18 mouse cellular contexts compared by ENCODE assay signal in genomic region chr9:43389491-43390083, GRCm38 (mm10).
A peak's percentile ranks its signal among the peaks of the same experiment; 100 is the strongest.
DNase-seq lines count a peak whose midpoint lies in the region; ATAC-seq and TF ChIP-seq lines count a peak whose summit lies in the region.
"Had no signal": no experiment of that assay in that cellular context is flagged by ENCODE, and none has a peak within 500 bp of the region (broad histone marks: within the 10 kb centered on the region; RNA-seq: fewer than 3 reads in every experiment).

No protein-coding gene starts in this region.

- no peaks in the 10 kb centered on the region; the same call in 1 of the 2 replicates for H3K4me1 ChIP-seq in forebrain, embryonic 11.5 days (replicated peaks; ENCODE audit: control insufficient read depth, insufficient read depth, low read length)
- H3K4me1 ChIP-seq in forebrain, embryonic 10.5 days, result peaks cover 24% of the 10 kb centered on the region
- H3K4me1 ChIP-seq in ES-Bruce4 (ENCODE audit: control insufficient read depth, insufficient read depth, low read length), result peaks cover 3% of the 10 kb centered on the region
- H3K4me1 ChIP-seq in hindbrain, embryonic 12.5 days, result peaks cover 14% of the 10 kb centered on the region; the same call in 1 of the 2 replicates
- H3K4me1 ChIP-seq in midbrain, embryonic 14.5 days (ENCODE audit: control insufficient read depth, insufficient read depth, low read length), result 0 out of 2 replicates have a peak, but pooled peaks cover 4% of the 10 kb centered on the region
- H3K4me1 ChIP-seq in intestine, postnatal 0 days (replicated peaks; ENCODE audit: control insufficient read depth, insufficient read depth, low read length), result no peaks in the 10 kb centered on the region
- H3K4me1 ChIP-seq: stomach, embryonic 15.5 days had no signal

- no peak for TF ChIP-seq CTCF in ES-Bruce4 (IDR thresholded peaks at IDR 0.05; ENCODE audit: low read depth, low read length)
- TF ChIP-seq CTCF in intestine, postnatal 0 days (IDR thresholded peaks at IDR 0.05; ENCODE audit: low read depth), result no peak

- H3K9me3 ChIP-seq in forebrain, embryonic 11.5 days (ENCODE audit: control insufficient read depth, low read length), result peaks cover 4% of the 10 kb centered on the region; the same call in 1 of the 2 replicates
- H3K9me3 ChIP-seq in forebrain, embryonic 10.5 days, result peaks cover 11% of the 10 kb centered on the region
- no peaks in the 10 kb centered on the region for H3K9me3 ChIP-seq in ES-Bruce4 (replicated peaks; ENCODE audit: control insufficient read depth, insufficient read depth, low read length, poor library complexity, severe bottlenecking)
- H3K9me3 ChIP-seq in hindbrain, embryonic 12.5 days (replicated peaks), result no peaks in the 10 kb centered on the region
- H3K9me3 ChIP-seq in midbrain, embryonic 14.5 days (ENCODE audit: control insufficient read depth, low read length), result no peaks in the 10 kb centered on the region
- H3K9me3 ChIP-seq in intestine, postnatal 0 days (ENCODE audit: control insufficient read depth), result no peaks in the 10 kb centered on the region
- H3K9me3 ChIP-seq: stomach, embryonic 15.5 days had no signal

- 25% methylated on average over 9 of the region's 9 CpGs for WGBS in forebrain, embryonic 11.5 days
- 35% methylated on average over 9 of the region's 9 CpGs for WGBS in forebrain, embryonic 10.5 days
- WGBS in hindbrain, embryonic 12.5 days, result 30% methylated on average over 9 of the region's 9 CpGs
- WGBS in midbrain, embryonic 14.5 days, result 8% methylated on average over 9 of the region's 9 CpGs
- WGBS in intestine, postnatal 0 days, result 46% methylated on average over 9 of the region's 9 CpGs

- ATAC-seq in forebrain, embryonic 11.5 days (replicated peaks; ENCODE audit: low FRiP score), result peak; percentile 36; the same call in 1 of the 2 replicates
- ATAC-seq in hindbrain, embryonic 12.5 days (ENCODE audit: low FRiP score), result peak; percentile 82
- peak; percentile 69; the same call in 1 of the 2 replicates for ATAC-seq in midbrain, embryonic 14.5 days (ENCODE audit: low FRiP score, low TSS enrichment)
- no peak for ATAC-seq in intestine, postnatal 0 days

- TF ChIP-seq EP300 in ES-Bruce4 (IDR thresholded peaks at IDR 0.05; ENCODE audit: insufficient read depth, low read depth, low read length), result peak; percentile 40; the same call in 1 of the 2 replicates

- TF ChIP-seq POLR2A in ES-Bruce4 (IDR thresholded peaks at IDR 0.05; ENCODE audit: insufficient read depth, low read length), result no peak

- no peak overlapping the region for H3K4me3 ChIP-seq in forebrain, embryonic 11.5 days (ENCODE audit: low read depth, low read length)
- no peak overlapping the region for H3K4me3 ChIP-seq in forebrain, embryonic 10.5 days
- no peak overlapping the region for H3K4me3 ChIP-seq in ES-Bruce4 (ENCODE audit: low read depth, low read length)
- H3K4me3 ChIP-seq in hindbrain, embryonic 12.5 days, result no peak overlapping the region
- no peak overlapping the region for H3K4me3 ChIP-seq in midbrain, embryonic 14.5 days (replicated peaks; ENCODE audit: low read depth, low read length)
- no peak overlapping the region for H3K4me3 ChIP-seq in intestine, postnatal 0 days (ENCODE audit: low read depth, low read length)
- H3K4me3 ChIP-seq: stomach, embryonic 15.5 days had no signal

- H3K27ac ChIP-seq in forebrain, embryonic 11.5 days (ENCODE audit: low read depth, low read length), result no peak overlapping the region
- H3K27ac ChIP-seq in forebrain, embryonic 10.5 days, result no peak overlapping the region
- H3K27ac ChIP-seq in ES-Bruce4 (ENCODE audit: insufficient read depth, low read length), result no peak overlapping the region
- H3K27ac ChIP-seq in hindbrain, embryonic 12.5 days, result peak overlapping the region; percentile 71
- H3K27ac ChIP-seq in midbrain, embryonic 14.5 days (replicated peaks; ENCODE audit: low read depth, low read length), result peak overlapping the region; percentile 57; the same call in 1 of the 2 replicates
- no peak overlapping the region for H3K27ac ChIP-seq in intestine, postnatal 0 days (ENCODE audit: low read depth, low read length)
- H3K27ac ChIP-seq: macrophage; stomach, embryonic 15.5 days had no signal

- H3K4me2 ChIP-seq in forebrain, embryonic 11.5 days (ENCODE audit: low read depth, low read length, severe bottlenecking), result no peak overlapping the region
- no peak overlapping the region for H3K4me2 ChIP-seq in hindbrain, embryonic 12.5 days (replicated peaks)
- no peak overlapping the region for H3K4me2 ChIP-seq in midbrain, embryonic 14.5 days (ENCODE audit: low read length)
- no peak overlapping the region for H3K4me2 ChIP-seq in intestine, postnatal 0 days (replicated peaks; ENCODE audit: low read depth)
- H3K4me2 ChIP-seq: lung, embryonic 14.5 days; stomach, embryonic 15.5 days had no signal

- no peak overlapping the region for H3K9ac ChIP-seq in forebrain, embryonic 11.5 days (ENCODE audit: low read length)
- H3K9ac ChIP-seq in ES-Bruce4 (ENCODE audit: low read depth, poor library complexity, severe bottlenecking), result no peak overlapping the region
- H3K9ac ChIP-seq in hindbrain, embryonic 12.5 days, result no peak overlapping the region
- no peak overlapping the region for H3K9ac ChIP-seq in midbrain, embryonic 14.5 days (replicated peaks; ENCODE audit: low read length)
- H3K9ac ChIP-seq in intestine, postnatal 0 days (ENCODE audit: low read depth, low read length), result no peak overlapping the region
- H3K9ac ChIP-seq: lung, embryonic 14.5 days; stomach, embryonic 15.5 days had no signal

- no peaks in the 10 kb centered on the region for H3K36me3 ChIP-seq in forebrain, embryonic 11.5 days (ENCODE audit: control insufficient read depth, insufficient read depth, low read length)
- no peaks in the 10 kb centered on the region for H3K36me3 ChIP-seq in forebrain, embryonic 10.5 days (replicated peaks)
- no peaks in the 10 kb centered on the region for H3K36me3 ChIP-seq in ES-Bruce4 (ENCODE audit: control insufficient read depth, insufficient read depth, low read length, poor library complexity, severe bottlenecking)
- no peaks in the 10 kb centered on the region for H3K36me3 ChIP-seq in hindbrain, embryonic 12.5 days
- no peaks in the 10 kb centered on the region for H3K36me3 ChIP-seq in midbrain, embryonic 14.5 days (ENCODE audit: control insufficient read depth, insufficient read depth, low read length)
- no peaks in the 10 kb centered on the region for H3K36me3 ChIP-seq in intestine, postnatal 0 days (ENCODE audit: control insufficient read depth, insufficient read depth)
- H3K36me3 ChIP-seq: stomach, embryonic 15.5 days had no signal

- DNase-seq in forebrain, embryonic 11.5 days (ENCODE audit: low spot score), result peak; percentile 63
- DNase-seq in forebrain, embryonic 10.5 days (ENCODE audit: extremely low spot score, low spot score), result no peak
- DNase-seq in midbrain, embryonic 14.5 days, result peak; percentile 81
- DNase-seq in kidney, adult 18-20 months, result no peak
- DNase-seq in left cerebral cortex, adult 18-20 months (ENCODE audit: low spot score in 2 of 2), result no peak
- DNase-seq: adrenal gland, postnatal 14 days; cerebellum, adult 9-11 months; gastrocnemius, postnatal 25 days; kidney, adult 8-10 months; left cerebral cortex, postnatal 4 days; lung, embryonic 14.5 days; right cerebral cortex, postnatal 14 days; thymus, adult 2 months had no signal

- no peaks in the 10 kb centered on the region; the same call in 1 of the 2 replicates for H3K27me3 ChIP-seq in forebrain, embryonic 11.5 days (ENCODE audit: control insufficient read depth, insufficient read depth, low read length)
- H3K27me3 ChIP-seq in forebrain, embryonic 10.5 days (ENCODE audit: poor library complexity, severe bottlenecking), result peaks cover 16% of the 10 kb centered on the region
- H3K27me3 ChIP-seq in ES-Bruce4 (ENCODE audit: control insufficient read depth, insufficient read depth, low read length, poor library complexity, severe bottlenecking), result no peaks in the 10 kb centered on the region
- H3K27me3 ChIP-seq in hindbrain, embryonic 12.5 days, result no peaks in the 10 kb centered on the region
- H3K27me3 ChIP-seq in midbrain, embryonic 14.5 days (ENCODE audit: control insufficient read depth, insufficient read depth, low read length), result no peaks in the 10 kb centered on the region
- H3K27me3 ChIP-seq in intestine, postnatal 0 days (replicated peaks; ENCODE audit: control insufficient read depth, insufficient read depth, low read length), result 0 out of 2 replicates have a peak, but pooled peaks cover 3% of the 10 kb centered on the region
- H3K27me3 ChIP-seq: stomach, embryonic 15.5 days had no signal

Comparison
In these comparisons a context has a peak if more than half of its experiments do, and no peak if none do; other contexts are left out.
1. DNase-seq: peak in forebrain, embryonic 11.5 days (single experiment) and midbrain, embryonic 14.5 days (single experiment); none in forebrain, embryonic 10.5 days (single experiment), kidney, adult 18-20 months (single experiment) and left cerebral cortex, adult 18-20 months (0 of 2).
2. H3K27ac ChIP-seq: peak in hindbrain, embryonic 12.5 days (single experiment) and midbrain, embryonic 14.5 days (single experiment); none in forebrain, embryonic 11.5 days (single experiment), forebrain, embryonic 10.5 days (single experiment), ES-Bruce4 (single experiment) and intestine, postnatal 0 days (single experiment).